Mouse (Mus musculus) mouse trophoblast stem cell (cell line): ENCODE results near the gene Msl1.

ENCODE experiments used
- in situ Hi-C, 2 experiments: fragments of 300-500 bp; cut with MseI, MboI; formaldehyde crosslinking; loops; 2 replicates in 1 of 2; 3 replicates in 1 of 2; pipeline ENCODE4 v1.15.1; 2025

The Msl1 gene

DNA sequence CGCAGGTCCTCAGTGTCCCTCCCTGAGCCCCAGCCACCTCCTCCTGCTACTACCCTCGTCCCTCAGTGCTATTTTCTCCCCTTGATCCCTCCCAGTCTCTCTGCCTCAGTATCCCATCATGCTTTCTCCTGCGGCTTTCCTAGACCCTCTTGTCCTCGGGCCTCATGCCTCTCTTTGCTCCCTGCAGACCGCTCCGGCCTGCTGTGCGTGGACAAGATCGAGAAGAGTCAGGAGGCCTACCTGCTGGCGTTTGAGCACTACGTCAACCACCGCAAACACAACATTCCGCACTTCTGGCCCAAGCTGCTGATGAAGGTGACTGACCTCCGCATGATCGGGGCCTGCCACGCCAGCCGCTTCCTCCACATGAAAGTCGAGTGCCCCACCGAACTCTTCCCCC, 31.2 kb upstream of the Msl1 start:
- in situ Hi-C loops = no loop called here

- in situ Hi-C loops = no loop called here
Measured at GRCm38 (mm10) chr11:98764746-98765145, 30.6 kb upstream of the Msl1 start.

GRCm38 (mm10) chr11:98765421-98766309, 29.7 kb upstream of the Msl1 start:
- in situ Hi-C loops = no loop called here

DNA sequence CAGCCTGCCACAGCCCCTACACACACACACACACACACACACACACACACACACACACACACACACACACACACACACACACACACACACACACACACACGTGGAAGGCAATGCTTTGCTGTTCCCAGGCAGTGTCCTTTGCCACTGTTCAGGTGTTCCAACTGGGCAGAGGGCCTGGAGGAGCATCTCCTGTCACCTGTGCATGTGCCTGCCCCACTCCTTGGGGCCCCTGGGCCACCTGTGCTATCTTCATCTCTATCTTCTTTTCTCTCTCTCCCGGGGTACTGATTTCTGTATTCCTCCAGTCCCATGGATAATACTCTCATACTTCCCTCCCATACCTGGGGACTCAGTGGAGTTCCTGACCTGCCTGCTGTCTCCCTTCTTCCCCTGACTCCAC, 29.0 kb upstream of the Msl1 start:
- in situ Hi-C loops = no loop called here

- in situ Hi-C loops = no loop called here
Measured at GRCm38 (mm10) chr11:98766816-98767215, 28.5 kb upstream of the Msl1 start.

DNA sequence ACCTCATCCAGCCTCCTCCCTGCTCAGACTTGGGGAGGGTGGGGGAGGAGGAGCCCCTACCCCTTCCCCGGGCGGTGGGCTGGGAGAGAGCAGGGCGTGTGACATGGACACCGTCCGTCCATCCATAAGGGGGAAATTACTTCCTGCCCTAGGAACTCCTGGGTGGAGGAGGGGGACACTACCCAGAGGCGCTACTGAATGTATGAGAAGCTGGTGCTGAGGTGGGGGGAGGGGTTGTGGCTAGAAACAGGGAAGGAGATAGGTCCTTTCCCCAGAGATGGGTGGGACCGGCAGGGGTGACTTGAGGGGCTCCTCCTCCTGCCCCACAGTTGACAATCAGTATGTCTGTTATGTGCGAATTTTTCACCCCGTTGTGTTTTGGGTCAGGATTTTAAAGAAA, 28.0 kb upstream of the Msl1 start:
- in situ Hi-C loops = no loop called here

- in situ Hi-C loops = no loop called here
Measured at GRCm38 (mm10) chr11:98767713-98768112, 27.6 kb upstream of the Msl1 start.

DNA sequence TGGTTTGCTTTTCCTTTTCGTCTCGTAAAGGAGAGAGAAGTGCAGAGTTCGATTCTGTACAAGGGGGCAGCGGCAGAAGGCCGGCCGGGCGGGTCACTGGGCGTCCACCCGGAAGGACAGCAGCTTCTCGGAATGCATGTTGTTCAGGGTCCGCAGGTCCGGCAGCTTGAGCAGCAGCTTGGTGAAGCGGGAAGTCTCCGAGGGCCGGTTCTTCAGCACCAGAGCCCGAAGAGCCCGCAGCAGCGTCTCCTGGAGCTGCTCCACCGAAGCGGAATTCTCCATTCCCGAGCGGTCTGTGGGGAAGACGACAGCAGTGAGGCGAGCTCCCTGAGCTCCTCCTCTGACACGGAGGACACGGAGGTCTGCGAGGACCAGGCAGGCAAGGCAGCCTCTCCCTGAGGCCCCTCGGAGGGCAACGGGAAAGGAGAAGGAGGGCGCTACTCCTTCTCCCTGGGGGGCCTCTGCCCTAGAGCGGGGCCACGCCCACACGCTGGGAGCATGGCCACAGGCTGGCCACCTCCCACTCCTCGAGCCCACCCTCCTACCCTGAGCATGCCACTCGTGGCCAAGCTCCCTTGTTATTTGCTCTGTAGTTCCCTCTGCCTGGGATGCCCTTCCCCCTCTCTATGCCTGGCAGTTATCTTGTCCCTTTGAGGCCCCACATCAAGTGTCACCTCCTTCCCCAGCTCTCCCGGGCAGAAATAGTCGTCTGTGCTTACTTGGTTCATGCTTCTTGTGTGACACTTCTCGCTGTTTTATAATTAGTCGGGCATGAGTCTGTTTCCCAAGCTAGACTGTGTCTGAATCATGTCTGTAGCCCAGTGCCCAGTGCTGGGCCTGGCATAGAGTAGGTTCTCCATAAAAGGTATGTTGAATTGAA, 26.9 kb upstream of the Msl1 start:
- in situ Hi-C loops = no loop called here

GRCm38 (mm10) chr11:98769007-98769954, 26.0 kb upstream of the Msl1 start:
- in situ Hi-C loops = no loop called here

GRCm38 (mm10) chr11:98770096-98770975, 25.0 kb upstream of the Msl1 start:
- in situ Hi-C loops = no loop called here

GRCm38 (mm10) chr11:98771131-98771530, 24.2 kb upstream of the Msl1 start:
- in situ Hi-C loops = no loop called here

DNA sequence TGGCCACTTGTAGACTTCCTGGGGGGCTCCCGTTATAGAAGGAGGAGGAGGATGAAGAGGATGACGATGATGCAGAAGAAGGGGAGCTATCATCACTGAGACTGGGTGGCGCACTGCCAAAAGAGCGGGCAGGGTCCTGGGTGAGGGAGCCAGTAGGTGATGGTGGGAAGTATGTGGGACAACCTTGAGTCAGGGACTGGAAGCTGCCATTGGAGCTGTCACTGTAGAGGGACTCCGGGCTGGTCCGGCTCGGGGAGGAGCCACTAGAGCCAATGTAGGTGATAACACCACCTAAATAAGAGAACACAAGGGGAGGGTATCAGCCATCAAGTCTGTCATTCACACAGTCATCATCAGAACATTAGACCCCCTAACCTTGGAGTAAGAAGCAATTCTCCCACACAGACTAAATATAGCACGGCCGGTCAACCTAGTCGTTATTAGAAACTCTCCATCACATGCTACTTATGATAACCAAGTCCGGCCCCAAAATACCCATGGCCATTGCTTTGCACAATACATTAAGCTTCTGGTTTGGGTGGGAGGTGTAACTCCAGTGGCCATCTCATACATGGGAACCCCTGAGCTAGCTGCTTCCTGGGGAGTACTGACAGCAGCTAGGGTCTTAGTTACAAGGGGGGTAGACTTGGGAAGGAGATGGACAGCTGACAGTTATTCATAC, 23.3 kb upstream of the Msl1 start:
- in situ Hi-C loops = no loop called here

GRCm38 (mm10) chr11:98772667-98773171, 22.6 kb upstream of the Msl1 start:
- in situ Hi-C loops = no loop called here

GRCm38 (mm10) chr11:98773635-98774295, 21.6 kb upstream of the Msl1 start:
- in situ Hi-C loops = no loop called here

DNA sequence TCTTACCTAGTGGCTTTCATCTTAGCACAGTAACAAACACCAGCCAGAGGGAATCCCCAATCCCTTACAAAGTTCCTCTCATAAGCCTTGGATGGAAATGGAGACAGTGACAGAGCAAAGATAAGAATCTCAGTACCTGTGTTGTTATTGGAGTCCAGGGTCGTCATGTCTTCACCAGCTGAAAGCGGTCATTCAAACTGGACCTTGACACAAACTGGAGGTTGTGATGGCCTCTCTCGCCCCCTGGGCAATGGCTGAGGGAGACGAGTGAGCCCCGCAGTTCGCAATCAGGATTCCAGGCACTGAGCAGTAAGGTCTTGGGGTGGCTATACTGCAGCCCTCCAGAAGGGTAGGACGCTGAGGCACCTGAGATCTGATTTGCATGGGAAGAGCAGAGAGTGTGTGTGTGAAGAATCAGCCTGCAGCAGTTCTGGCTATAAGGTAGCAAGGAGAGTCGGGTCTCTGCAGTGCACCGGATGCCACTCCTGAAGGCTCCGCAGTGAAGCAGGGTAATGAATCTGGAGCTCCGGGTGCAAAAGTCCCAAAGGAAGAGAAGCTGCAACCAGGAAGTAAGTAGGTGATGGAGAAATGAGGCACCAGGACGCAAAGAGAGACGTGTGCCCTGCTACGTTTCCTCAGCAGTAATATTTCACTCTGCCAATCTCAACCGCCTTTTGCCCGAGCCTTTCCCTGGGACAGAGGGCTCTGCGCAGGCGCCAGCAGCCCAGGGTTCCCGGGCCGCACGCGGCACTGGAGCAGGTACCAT, 20.6 kb upstream of the Msl1 start, which contains the start of gene Nr1d1:
Gene Nr1d1, minus strand, starts transcription at position 752 of the 766 bp plus-strand sequence.
- in situ Hi-C loops = no loop called here

DNA sequence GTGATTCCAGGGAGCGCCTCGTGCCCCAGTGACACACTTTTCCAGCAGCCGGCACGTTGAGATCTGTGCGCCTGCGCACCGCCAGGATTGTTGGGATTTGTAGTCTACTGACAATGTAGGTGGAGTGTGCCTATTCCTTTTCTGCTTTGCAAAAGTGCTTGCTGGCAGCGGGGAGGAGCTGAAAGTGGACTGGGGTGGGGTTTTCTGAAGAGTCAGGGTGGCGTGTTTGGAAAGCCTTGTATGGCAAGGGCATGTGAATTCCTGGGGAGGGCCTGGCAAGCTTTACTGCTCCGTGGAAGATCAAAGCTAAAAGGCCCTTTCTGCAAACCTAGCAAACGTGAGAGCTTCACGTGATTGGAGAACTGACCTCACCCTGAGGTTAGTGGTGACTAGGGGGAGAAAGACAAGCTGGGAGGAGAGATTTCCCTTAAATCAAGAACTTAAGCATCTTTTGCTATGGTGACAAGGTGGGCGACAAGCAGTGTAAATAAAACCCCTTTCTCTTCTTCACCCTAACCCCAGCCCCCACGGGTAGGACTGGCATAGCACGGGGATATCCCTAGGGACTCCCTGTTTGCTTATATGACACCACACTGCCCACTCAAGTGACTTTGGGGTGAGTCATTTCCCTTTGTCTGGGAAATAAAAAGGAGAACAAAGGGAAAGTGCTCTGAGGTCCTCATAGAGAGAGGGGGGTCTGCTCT, 19.8 kb upstream of the Msl1 start:
- in situ Hi-C loops = no loop called here

DNA sequence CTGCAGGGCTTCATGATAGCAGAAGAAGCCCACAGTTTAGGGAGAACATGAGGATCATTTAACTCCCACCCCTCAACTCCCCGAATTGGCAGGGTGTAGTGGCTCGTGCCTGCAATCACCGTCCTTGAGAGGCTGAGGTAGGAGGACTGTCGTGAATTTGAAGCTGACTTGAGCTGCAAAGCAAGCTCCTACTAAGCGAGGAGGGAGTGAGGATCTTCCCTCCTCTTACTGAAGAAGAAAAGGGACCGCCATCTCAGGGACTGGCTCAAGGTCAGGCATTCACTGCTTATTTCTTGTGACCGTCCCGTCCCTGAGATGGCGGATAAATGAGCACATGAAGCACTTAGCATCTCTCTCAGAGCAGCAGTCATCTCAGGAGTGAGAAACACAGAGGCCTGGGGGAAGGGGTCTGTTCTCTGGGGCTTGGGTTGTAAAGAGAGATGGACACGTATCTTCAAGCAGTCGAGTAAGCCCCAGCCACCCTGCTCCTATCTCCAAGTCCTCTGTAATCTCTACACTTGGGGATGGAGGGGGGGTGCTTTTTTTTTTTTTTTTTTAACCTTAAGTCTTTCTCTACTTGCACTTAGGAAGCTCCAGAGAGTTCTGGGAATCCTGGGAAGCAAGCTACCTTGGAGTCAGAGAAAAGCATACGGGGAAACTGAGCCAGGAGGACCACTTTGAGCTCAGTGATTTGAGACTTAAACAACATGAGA, 19.1 kb upstream of the Msl1 start:
- in situ Hi-C loops = no loop called here
